Mouse (Mus musculus) urinary bladder, postnatal 0 days (tissue): ENCODE measurements around the gene Ptk7. TPM values are rescaled to one million over a fixed set of nuclear protein-coding genes. Genes with fewer than 3 reads are reported as not detected.

ENCODE experiments used
- microRNA-seq: library from miRNA; unstranded; fragments of <30 nt; microRNA quantifications from one replicate; pipeline ENCODE4, GENCODE M21; 2016
- polyA plus RNA-seq: library from polyadenylated mRNA; unstranded; fragments of >200 nt; fragmentation: Nextera tagmentation; extraction: Ambion mirVana; gene quantifications from 2 replicates; pipeline ENCODE4 v1.2.1, GENCODE M21; 2015

Ptk7 gene
- polyA plus RNA-seq: 26.9 and 28.3 TPM in 2 replicates

DNA sequence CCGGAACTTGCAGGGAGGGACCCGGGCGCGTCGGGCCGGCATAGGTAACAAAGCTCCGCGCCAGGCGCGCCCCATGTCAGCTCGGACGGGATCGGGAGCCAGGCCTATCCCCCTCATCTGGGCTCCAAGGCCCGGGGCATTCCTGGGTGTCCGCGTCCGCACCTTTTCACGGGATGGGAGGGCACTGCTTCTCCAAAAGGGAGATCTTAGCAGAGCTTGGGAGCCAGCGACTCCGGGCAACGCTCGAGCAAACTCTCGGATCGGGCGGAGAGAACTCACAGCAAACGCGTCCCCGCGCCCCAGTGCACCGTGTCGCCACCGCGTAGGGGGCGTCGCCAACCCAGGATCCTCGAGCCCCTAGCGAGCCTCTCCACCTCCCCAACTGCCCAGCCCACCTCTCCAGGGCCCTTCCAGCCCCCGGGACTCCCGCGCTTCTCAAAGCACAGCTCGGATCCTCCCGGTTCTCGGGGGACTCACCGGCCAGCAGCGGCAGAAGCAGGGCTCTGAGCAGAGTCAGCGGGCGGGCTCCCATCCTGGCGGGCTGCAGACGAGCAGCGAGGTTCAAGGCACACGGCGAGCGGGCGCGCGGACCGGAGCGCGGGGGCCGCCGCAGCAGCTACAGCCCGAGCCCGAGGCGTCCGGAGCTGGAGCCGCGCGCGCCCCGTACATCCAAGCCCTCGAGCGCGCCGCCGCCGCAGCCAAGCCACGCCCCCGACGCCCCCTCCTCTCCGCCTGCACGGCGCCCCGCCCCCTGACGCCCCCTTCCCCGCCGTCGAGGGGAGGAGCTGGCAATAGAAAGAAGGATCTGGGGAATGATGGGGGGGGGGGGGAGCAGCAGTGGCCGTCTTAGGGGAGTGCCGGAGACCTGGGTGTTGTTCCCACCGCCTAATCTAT is at the start of gene Ptk7:
Gene Ptk7, minus strand, starts transcription at position 714 of the 894 bp plus-strand sequence.

DNA sequence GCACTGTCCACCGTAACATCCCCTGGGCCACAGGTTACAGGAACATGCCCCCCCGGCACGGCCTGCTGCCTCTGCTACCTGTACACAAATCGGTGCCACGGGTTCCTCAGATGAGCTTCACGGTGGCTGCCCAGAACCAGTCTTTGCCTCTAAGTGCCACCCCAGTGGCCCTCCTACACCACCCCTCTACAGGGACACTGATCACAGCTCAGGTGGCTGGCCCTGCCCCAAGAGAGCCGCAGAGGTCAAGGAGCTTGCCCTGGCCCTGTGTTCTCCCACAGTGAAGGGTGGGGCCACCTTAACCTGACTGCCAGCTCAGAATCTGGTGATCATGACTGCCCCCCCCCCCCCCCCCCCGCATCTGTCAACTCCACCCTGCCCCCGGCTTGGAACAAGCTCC is 49.1 kb upstream of the Ptk7 start, which contains the start of gene Mea1:
Gene Mea1, plus strand, starts transcription at position 378 of the 400 bp plus-strand sequence.

GRCm38 (mm10) chr17:46673850-46674529 is 44.7 kb upstream of the Ptk7 start, which contains the start of gene Rrp36:
TSS of gene Rrp36 (minus strand) at chr17:46674352.

GRCm38 (mm10) chr17:46650232-46651031 is 21.1 kb upstream of the Ptk7 start, which contains the start of gene Cul7:
TSS of gene Cul7 (plus strand) at chr17:46650337.

DNA sequence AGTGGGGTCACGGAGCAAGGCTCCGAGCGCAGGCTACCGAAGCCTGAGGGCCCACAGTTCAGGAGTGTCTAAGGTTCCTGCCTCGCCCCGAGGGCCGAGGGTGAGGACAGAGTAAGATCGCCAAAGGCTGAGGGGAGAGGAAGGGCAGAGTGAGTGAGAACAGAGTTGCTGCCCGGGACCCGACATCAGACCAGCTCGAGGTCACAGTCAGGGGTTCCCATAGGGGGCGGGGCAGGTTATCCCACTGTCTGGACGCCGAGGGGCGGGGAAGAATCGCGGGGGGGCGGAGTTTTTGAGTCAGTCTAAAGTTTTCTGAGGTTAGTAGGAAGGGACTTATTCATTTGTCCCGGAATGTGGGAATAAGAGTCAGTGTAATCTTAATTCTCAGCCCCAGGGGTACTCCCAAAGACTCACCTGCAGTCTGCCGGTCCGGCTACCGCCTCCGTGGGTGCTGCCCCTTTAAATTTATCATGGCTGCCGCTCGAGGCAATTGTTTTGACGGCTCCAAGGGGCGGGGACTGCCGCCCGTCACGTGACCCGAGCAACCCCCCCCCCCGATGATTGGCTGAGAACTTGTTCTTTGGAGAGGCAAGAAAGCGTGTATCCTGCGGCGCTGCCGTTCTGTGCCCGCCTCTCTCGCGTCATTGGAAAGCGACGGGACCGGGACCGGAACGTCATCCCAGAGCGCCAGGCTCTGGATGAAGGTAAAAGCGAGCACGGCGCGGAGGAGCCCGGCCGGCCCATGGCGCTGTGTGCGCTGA is 16.4 kb upstream of the Ptk7 start, which contains the start of the genes Klc4 and Mrpl2:
Gene Klc4, minus strand, starts transcription at position 462 of the 761 bp plus-strand sequence.
Gene Mrpl2, plus strand, starts transcription at position 669 of the 761 bp plus-strand sequence.

GRCm38 (mm10) chr17:46555673-46556583 is 73.4 kb downstream of the Ptk7 start, which contains the start of gene Srf:
TSS of gene Srf (minus strand) at chr17:46556175.

GRCm38 (mm10) chr17:46545813-46546564 is 83.3 kb downstream of the Ptk7 start, which contains the start of gene Cul9:
TSS of gene Cul9 (minus strand) at chr17:46546388.

Small RNAs within 50 kb of the gene (microRNA-seq; reads per million reads assigned to microRNA genes)
- 1.9 reads per million for gene Mir6976

Other genes with a start within 250 kb of the Ptk7 start
- 5.7 and 6.6 TPM in 2 replicates for gene Zfp318, start 245.8 kb downstream of the Ptk7 start, polyA plus RNA-seq
- not detected in 2 replicates for gene Crip3, start 200.6 kb downstream of the Ptk7 start, polyA plus RNA-seq
- gene Slc22a7, start 191.0 kb downstream of the Ptk7 start, polyA plus RNA-seq: not detected in 2 replicates
- 0.02 TPM in 2 replicates for gene Ttbk1, start 141.8 kb downstream of the Ptk7 start, polyA plus RNA-seq
- gene Dnph1, start 132.8 kb downstream of the Ptk7 start, polyA plus RNA-seq: 17.5 and 18.0 TPM in 2 replicates
- gene Cul9, start 83.1 kb downstream of the Ptk7 start, polyA plus RNA-seq: 3.2 and 4.5 TPM in 2 replicates
- 7.7 and 8.4 TPM in 2 replicates for gene Srf, start 73.3 kb downstream of the Ptk7 start, polyA plus RNA-seq
- gene Klc4, start 16.5 kb upstream of the Ptk7 start, polyA plus RNA-seq: 14.2 and 15.2 TPM in 2 replicates
- gene Mrpl2, start 16.7 kb upstream of the Ptk7 start, polyA plus RNA-seq: 76.6 and 80.1 TPM in 2 replicates
- gene Cul7, start 20.8 kb upstream of the Ptk7 start, polyA plus RNA-seq: 17.8 and 18.7 TPM in 2 replicates
- 39.3 and 42.2 TPM in 2 replicates for gene Rrp36, start 44.8 kb upstream of the Ptk7 start, polyA plus RNA-seq
- 99.7 and 109 TPM in 2 replicates for gene Mea1, start 49.3 kb upstream of the Ptk7 start, polyA plus RNA-seq
- gene Klhdc3, start 51.4 kb upstream of the Ptk7 start, polyA plus RNA-seq: 70.2 and 74.5 TPM in 2 replicates
- 27.8 and 31.4 TPM in 2 replicates for gene Ppp2r5d, start 75.6 kb upstream of the Ptk7 start, polyA plus RNA-seq
- gene Pex6, start 82.0 kb upstream of the Ptk7 start, polyA plus RNA-seq: 8.9 and 11.1 TPM in 2 replicates
- 2.0 and 2.2 TPM in 2 replicates for gene Gnmt, start 99.7 kb upstream of the Ptk7 start, polyA plus RNA-seq
- 37.6 and 38.0 TPM in 2 replicates for gene Cnpy3, start 122.7 kb upstream of the Ptk7 start, polyA plus RNA-seq
- gene Ptcra, start 134.2 kb upstream of the Ptk7 start, polyA plus RNA-seq: 0.13 TPM in 1 of 2 replicates, not detected in the other
- 90.4 and 99.9 TPM in 2 replicates for gene 2310039H08Rik, start 143.1 kb upstream of the Ptk7 start, polyA plus RNA-seq
- gene Rpl7l1, start 153.2 kb upstream of the Ptk7 start, polyA plus RNA-seq: 74.4 and 94.0 TPM in 2 replicates
- gene Bicral, start 229.0 kb upstream of the Ptk7 start, polyA plus RNA-seq: 2.4 TPM in 2 replicates